Mouse (Mus musculus) kidney, adult 11 months (tissue): ENCODE data around the gene Sp3.
A peak's percentile ranks its signal among the peaks of the same experiment; 100 is the strongest.
"Not testable (repeated sequence)": the region's sequence is repeated elsewhere in the genome, so short reads cannot be mapped to it uniquely, and the experiment has no call there.

Experiments used
- DNase-seq: peaks from one replicate; pipeline ENCODE4 v3.0.0; 2022

Gene Sp3

GRCm38 (mm10) chr2:72988945-72989344 is 8.7 kb upstream of the Sp3 start:
- DNase-seq = not testable (repeated sequence)

- DNase-seq = no peak
Observed at GRCm38 (mm10) chr2:72986616-72987015, 6.4 kb upstream of the Sp3 start, which contains the start of gene Gm11084. Gene Gm11084, minus strand, starts transcription at chr2:72986716.

GRCm38 (mm10) chr2:72985516-72985915 is 5.3 kb upstream of the Sp3 start:
- DNase-seq = no peak

GRCm38 (mm10) chr2:72984806-72985205 is 4.6 kb upstream of the Sp3 start:
- no peak for DNase-seq

- DNase-seq = no peak
Observed at GRCm38 (mm10) chr2:72983211-72983610, 3.0 kb upstream of the Sp3 start.

- no peak for DNase-seq
Observed at GRCm38 (mm10) chr2:72982110-72982785, 2.0 kb upstream of the Sp3 start.

- no peak for DNase-seq
Observed at GRCm38 (mm10) chr2:72981441-72982109, 1.3 kb upstream of the Sp3 start.

GRCm38 (mm10) chr2:72981075-72981420 is 802 bp upstream of the Sp3 start:
- no peak for DNase-seq

- peak; percentile 75 for DNase-seq
Observed at GRCm38 (mm10) chr2:72979659-72980071, 581 bp downstream of the Sp3 start.

- DNase-seq = peak; percentile 91
Observed at GRCm38 (mm10) chr2:72978901-72979658, 1.2 kb downstream of the Sp3 start.

GRCm38 (mm10) chr2:72978473-72978872 is 1.8 kb downstream of the Sp3 start:
- DNase-seq = no peak

GRCm38 (mm10) chr2:72977272-72977671 is 3.0 kb downstream of the Sp3 start:
- no peak for DNase-seq

GRCm38 (mm10) chr2:72976036-72976435 is 4.2 kb downstream of the Sp3 start:
- no peak for DNase-seq

- DNase-seq = no peak
Observed at GRCm38 (mm10) chr2:72970831-72971230, 9.4 kb downstream of the Sp3 start.

GRCm38 (mm10) chr2:72970302-72970701 is 9.9 kb downstream of the Sp3 start:
- DNase-seq = no peak

- DNase-seq = no peak
Observed at GRCm38 (mm10) chr2:72968536-72968935, 11.7 kb downstream of the Sp3 start.

GRCm38 (mm10) chr2:72965450-72965849 is 14.8 kb downstream of the Sp3 start:
- DNase-seq = no peak

GRCm38 (mm10) chr2:72956415-72956814 is 23.8 kb downstream of the Sp3 start:
- DNase-seq = no peak

GRCm38 (mm10) chr2:72952979-72953378 is 27.3 kb downstream of the Sp3 start:
- no peak for DNase-seq

GRCm38 (mm10) chr2:72935937-72936336 is 44.3 kb downstream of the Sp3 start:
- no peak for DNase-seq

GRCm38 (mm10) chr2:72932186-72932585 is 48.1 kb downstream of the Sp3 start:
- no peak for DNase-seq

GRCm38 (mm10) chr2:72924981-72925380 is 55.3 kb downstream of the Sp3 start:
- DNase-seq = no peak

GRCm38 (mm10) chr2:72916170-72916569 is 64.1 kb downstream of the Sp3 start:
- DNase-seq = no peak
